12 mouse cellular contexts compared by ENCODE assay signal in genomic region chr5:43526874-43527584, GRCm38 (mm10). TPM values are rescaled to one million over a fixed set of nuclear protein-coding genes. Genes with fewer than 3 reads are reported as not detected.
DNase-seq lines count a peak whose midpoint lies in the region; ATAC-seq and TF ChIP-seq lines count a peak whose summit lies in the region.
"Had no signal": no experiment of that assay in that cellular context is flagged by ENCODE, and none has a peak within 500 bp of the region (broad histone marks: within the 10 kb centered on the region; RNA-seq: fewer than 3 reads in every experiment).

No protein-coding gene starts in this region.

- peak overlapping the region; percentile 86 for H3K27ac ChIP-seq in kidney, adult 2 months (ENCODE audit: insufficient read depth, low read depth, low read length)
- no peak overlapping the region for H3K27ac ChIP-seq in kidney, embryonic 14.5 days (ENCODE audit: low read depth, low read length)
- peak overlapping the region; percentile 61; the same call in 1 of the 2 replicates for H3K27ac ChIP-seq in kidney, embryonic 16.5 days (ENCODE audit: low read length)
- no peak overlapping the region for H3K27ac ChIP-seq in midbrain, embryonic 16.5 days (ENCODE audit: low read length)
- H3K27ac ChIP-seq: limb, embryonic 12.5 days had no signal

- H3K4me2 ChIP-seq in kidney, embryonic 14.5 days (replicated peaks; ENCODE audit: low read depth, low read length): no peak overlapping the region
- H3K4me2 ChIP-seq in kidney, embryonic 16.5 days (replicated peaks; ENCODE audit: low read depth, low read length): no peak overlapping the region
- H3K4me2 ChIP-seq in midbrain, embryonic 16.5 days (ENCODE audit: low read length): no peak overlapping the region
- H3K4me2 ChIP-seq: limb, embryonic 12.5 days had no signal

- in situ Hi-C loops in Patski (cut with MboI; ENCODE audit: low pct_unique_long_range_greater_than_20kb): no loop called here

- TF ChIP-seq CTCF in kidney, adult 2 months (conservative IDR thresholded peaks at IDR 0.05; ENCODE audit: insufficient read depth, insufficient read length, low read depth, low read length): no peak
- no peak for TF ChIP-seq CTCF in Patski (IDR thresholded peaks at IDR 0.05)

- H3K9me3 ChIP-seq in kidney, embryonic 14.5 days (ENCODE audit: control insufficient read depth, low read length): no peaks in the 10 kb centered on the region
- no peaks in the 10 kb centered on the region for H3K9me3 ChIP-seq in kidney, embryonic 16.5 days (ENCODE audit: low read length)
- no peaks in the 10 kb centered on the region for H3K9me3 ChIP-seq in midbrain, embryonic 16.5 days (replicated peaks; ENCODE audit: control insufficient read depth, low read length, poor library complexity, severe bottlenecking)
- H3K9me3 ChIP-seq: limb, embryonic 12.5 days had no signal

- H3K9ac ChIP-seq in kidney, embryonic 14.5 days (ENCODE audit: low read depth, low read length): no peak overlapping the region
- H3K9ac ChIP-seq in kidney, embryonic 16.5 days (replicated peaks; ENCODE audit: low read length): no peak overlapping the region
- no peak overlapping the region for H3K9ac ChIP-seq in midbrain, embryonic 16.5 days (ENCODE audit: low read depth, low read length)
- H3K9ac ChIP-seq: limb, embryonic 12.5 days had no signal

- POLR2A ChIA-PET in Patski (lab: Charles Lee): interaction anchor here (0.7 to 1.0 kb wide), 2 partner anchors 24 to 26 kb away, joined by 3 read pairs; no protein-coding TSS in a partner anchor

- WGBS in kidney, adult 2 months: 55% methylated on average over 6 of the region's 6 CpGs
- WGBS in kidney, embryonic 14.5 days: 53% methylated on average over 6 of the region's 6 CpGs
- WGBS in kidney, embryonic 16.5 days: 51% methylated on average over 6 of the region's 6 CpGs
- 68% methylated on average over 6 of the region's 6 CpGs for WGBS in midbrain, embryonic 16.5 days

- no peak; the same call in 1 of the 2 replicates for ATAC-seq in kidney, embryonic 14.5 days (ENCODE audit: low FRiP score, low TSS enrichment)
- ATAC-seq in Patski: peak; percentile 42
- 0 out of 2 replicates have a peak, but pooled peaks have one; percentile 36 for ATAC-seq in kidney, embryonic 16.5 days (ENCODE audit: low FRiP score, low TSS enrichment)
- no peak for ATAC-seq in midbrain, embryonic 16.5 days

- no peaks in the 10 kb centered on the region for H3K36me3 ChIP-seq in kidney, adult 2 months (ENCODE audit: control insufficient read depth, insufficient read depth, low read length)
- no peaks in the 10 kb centered on the region for H3K36me3 ChIP-seq in kidney, embryonic 14.5 days (ENCODE audit: control insufficient read depth, insufficient read depth, low read length)
- H3K36me3 ChIP-seq in kidney, embryonic 16.5 days (ENCODE audit: insufficient read depth, low read length): no peaks in the 10 kb centered on the region
- no peaks in the 10 kb centered on the region for H3K36me3 ChIP-seq in midbrain, embryonic 16.5 days (ENCODE audit: control insufficient read depth, insufficient read depth, low read length)
- H3K36me3 ChIP-seq: limb, embryonic 12.5 days had no signal

- no peak for TF ChIP-seq POLR2A in kidney, adult 2 months (IDR thresholded peaks at IDR 0.05; ENCODE audit: low read depth, low read length)

- DNase-seq in kidney, adult 2 months: peak; percentile 66
- DNase-seq in Patski (ENCODE audit: low read depth, low spot score): no peak
- DNase-seq in lung, postnatal 36 days: peak; percentile 42
- no peak for DNase-seq in gastrocnemius, postnatal 10 days
- DNase-seq: adrenal gland, adult 8-10 months; midbrain, embryonic 14.5 days; thymus, postnatal 25 days had no signal

- CTCF ChIA-PET in Patski (lab: Charles Lee): interaction anchor here (0.8 to 1.2 kb wide), 5 partner anchors 9 to 107 kb away, joined by 3 to 5 read pairs (median 5); no protein-coding TSS in a partner anchor

- H3K27me3 ChIP-seq in kidney, adult 2 months (replicated peaks; ENCODE audit: control insufficient read depth, insufficient read depth, low read length): no peaks in the 10 kb centered on the region
- H3K27me3 ChIP-seq in kidney, embryonic 14.5 days (ENCODE audit: control insufficient read depth, insufficient read depth, low read length): no peaks in the 10 kb centered on the region
- H3K27me3 ChIP-seq in Patski: no peaks in the 10 kb centered on the region
- H3K27me3 ChIP-seq in kidney, embryonic 16.5 days (ENCODE audit: insufficient read depth, low read length): no peaks in the 10 kb centered on the region
- no peaks in the 10 kb centered on the region for H3K27me3 ChIP-seq in midbrain, embryonic 16.5 days (ENCODE audit: control insufficient read depth, insufficient read depth, low read depth, low read length)
- H3K27me3 ChIP-seq: limb, embryonic 12.5 days had no signal

- H3K4me3 ChIP-seq in kidney, adult 2 months (ENCODE audit: insufficient read depth, low read depth, low read length): no peak overlapping the region
- no peak overlapping the region for H3K4me3 ChIP-seq in kidney, embryonic 14.5 days (ENCODE audit: low read length)
- H3K4me3 ChIP-seq in kidney, embryonic 16.5 days (ENCODE audit: low read length): no peak overlapping the region
- no peak overlapping the region for H3K4me3 ChIP-seq in midbrain, embryonic 16.5 days (ENCODE audit: low read depth, low read length)
- H3K4me3 ChIP-seq: limb, embryonic 12.5 days had no signal

- peaks cover 8% of the 10 kb centered on the region; the same call in 1 of the 2 replicates for H3K4me1 ChIP-seq in kidney, adult 2 months (ENCODE audit: control insufficient read depth, insufficient read depth, low read length)
- H3K4me1 ChIP-seq in kidney, embryonic 14.5 days (ENCODE audit: control insufficient read depth, insufficient read depth, low read length): peaks cover 1% of the 10 kb centered on the region; the same call in 1 of the 2 replicates
- peaks cover 29% of the 10 kb centered on the region for H3K4me1 ChIP-seq in kidney, embryonic 16.5 days (ENCODE audit: insufficient read depth, low read length)
- no peaks in the 10 kb centered on the region for H3K4me1 ChIP-seq in midbrain, embryonic 16.5 days (ENCODE audit: control insufficient read depth, insufficient read depth, low read length)

RNA-seq across cellular contexts. Expression of gene C1qtnf7, which starts 11.7 kb away (rescaled TPM):
- 4.0 and 4.3 TPM in 2 replicates for polyA plus RNA-seq in kidney, adult 2 months (2012; rRNA removed)
- polyA plus RNA-seq in kidney, embryonic 14.5 days (2014; fragmentation: Nextera tagmentation; extraction: Ambion mirVana): 1.8 and 2.4 TPM in 2 replicates
- polyA plus RNA-seq in Patski (2021): 0.09 TPM
- 5.4 and 8.5 TPM in 2 replicates for polyA plus RNA-seq in kidney, embryonic 16.5 days (2015; fragmentation: Nextera tagmentation; extraction: Ambion mirVana)
- 0.83 and 1.1 TPM in 2 replicates for polyA plus RNA-seq in midbrain, embryonic 16.5 days (2015; fragmentation: Nextera tagmentation; extraction: Ambion mirVana)
- 1 to 10 TPM; 2.0 to 2.1 TPM for total RNA-seq in gastrocnemius, postnatal 10 days (2021)
- total RNA-seq: common myeloid progenitor, adult 5-6 weeks had no signal

Comparison
In these comparisons a context has a peak if more than half of its experiments do, and no peak if none do; other contexts are left out.
1. H3K27ac ChIP-seq: peak in kidney, adult 2 months (single experiment) and kidney, embryonic 16.5 days (single experiment); none in kidney, embryonic 14.5 days (single experiment) and midbrain, embryonic 16.5 days (single experiment).
2. ATAC-seq: peak in Patski (single experiment) and kidney, embryonic 16.5 days (single experiment); none in kidney, embryonic 14.5 days (single experiment) and midbrain, embryonic 16.5 days (single experiment).
3. DNase-seq: peak in kidney, adult 2 months (single experiment) and lung, postnatal 36 days (single experiment); none in Patski (single experiment) and gastrocnemius, postnatal 10 days (single experiment).